Mouse (Mus musculus) urinary bladder, postnatal 4 days (tissue): ENCODE measurements around the gene Mrtfa.
A peak's percentile ranks its signal among the peaks of the same experiment; 100 is the strongest.
"Not testable (repeated sequence)": the region's sequence is repeated elsewhere in the genome, so short reads cannot be mapped to it uniquely, and the experiment has no call there.

Source experiments
- DNase-seq, 2 experiments: peaks; one replicate each; pipeline ENCODE4 v3.0.0; 2021 to 2022; ENCODE audit warnings: low spot score in 2 of 2

Gene Mrtfa

GRCm38 (mm10) chr15:81190630-81191178 is at the start of gene Mrtfa:
TSS of gene Mrtfa (minus strand) at chr15:81190757.
- DNase-seq: peak; percentile 99 to 100

GRCm38 (mm10) chr15:81239794-81240343 is 49.3 kb upstream of the Mrtfa start:
- DNase-seq: no peak

GRCm38 (mm10) chr15:81239261-81239660 is 48.7 kb upstream of the Mrtfa start:
- no peak for DNase-seq

GRCm38 (mm10) chr15:81237471-81237870 is 46.9 kb upstream of the Mrtfa start:
- no peak for DNase-seq

GRCm38 (mm10) chr15:81236062-81236461 is 45.5 kb upstream of the Mrtfa start:
- DNase-seq: no peak

GRCm38 (mm10) chr15:81235086-81235920 is 44.7 kb upstream of the Mrtfa start, which contains the start of gene Mchr1:
TSS of gene Mchr1 (plus strand) at chr15:81235499.
- peak in 1 of 2 experiments; percentile 57 for DNase-seq

- no peak for DNase-seq
Observed at GRCm38 (mm10) chr15:81231325-81231724, 40.8 kb upstream of the Mrtfa start.

GRCm38 (mm10) chr15:81229791-81230190 is 39.2 kb upstream of the Mrtfa start:
- DNase-seq: no peak

- DNase-seq: no peak
Observed at GRCm38 (mm10) chr15:81228258-81228657, 37.7 kb upstream of the Mrtfa start.

- DNase-seq: no peak
Observed at GRCm38 (mm10) chr15:81227275-81227674, 36.7 kb upstream of the Mrtfa start.

GRCm38 (mm10) chr15:81226796-81227195 is 36.2 kb upstream of the Mrtfa start:
- DNase-seq: no peak

- no peak for DNase-seq
Observed at GRCm38 (mm10) chr15:81225732-81226131, 35.2 kb upstream of the Mrtfa start.

GRCm38 (mm10) chr15:81225016-81225415 is 34.5 kb upstream of the Mrtfa start:
- DNase-seq: no peak

GRCm38 (mm10) chr15:81221446-81221845 is 30.9 kb upstream of the Mrtfa start:
- DNase-seq: no peak

- not testable (repeated sequence) for DNase-seq
Observed at GRCm38 (mm10) chr15:81220051-81220450, 29.5 kb upstream of the Mrtfa start.

GRCm38 (mm10) chr15:81219054-81219453 is 28.5 kb upstream of the Mrtfa start:
- no peak for DNase-seq

GRCm38 (mm10) chr15:81216906-81217653 is 26.5 kb upstream of the Mrtfa start:
- DNase-seq: no peak

- DNase-seq: peak in 1 of 2 experiments; percentile 63
Observed at GRCm38 (mm10) chr15:81212976-81213375, 22.4 kb upstream of the Mrtfa start.

- no peak for DNase-seq
Observed at GRCm38 (mm10) chr15:81210496-81210895, 19.9 kb upstream of the Mrtfa start.

GRCm38 (mm10) chr15:81202462-81202861 is 11.9 kb upstream of the Mrtfa start:
- no peak for DNase-seq

- DNase-seq: peak in 1 of 2 experiments; percentile 72
Observed at GRCm38 (mm10) chr15:81199372-81199959, 8.9 kb upstream of the Mrtfa start.

- no peak for DNase-seq
Observed at GRCm38 (mm10) chr15:81198447-81198846, 7.9 kb upstream of the Mrtfa start.
